Mouse (Mus musculus) 416B (cell line): ENCODE measurements around the gene Dtnbp1.
A peak's percentile ranks its signal among the peaks of the same experiment; 100 is the strongest.

Experiments
- DNase-seq: peaks from one replicate; pipeline ENCODE4 v3.0.0; 2011; ENCODE audit warnings: low read depth

Gene Dtnbp1

GRCm38 (mm10) chr13:44948320-44949250 is 53.4 kb downstream of the Dtnbp1 start:
- no peak for DNase-seq

GRCm38 (mm10) chr13:44946880-44947635 is 54.9 kb downstream of the Dtnbp1 start:
- DNase-seq: no peak

- DNase-seq: no peak
These were observed 58.3 kb downstream of the Dtnbp1 start for GRCm38 (mm10) chr13:44943618-44944017.

- no peak for DNase-seq
These were observed 62.5 kb downstream of the Dtnbp1 start for GRCm38 (mm10) chr13:44939326-44940035.

- peak; percentile 60 for DNase-seq
These were observed 64.3 kb downstream of the Dtnbp1 start for GRCm38 (mm10) chr13:44937681-44938080.

- DNase-seq: no peak
These were observed 68.4 kb downstream of the Dtnbp1 start for GRCm38 (mm10) chr13:44933575-44933974.

- DNase-seq: no peak
These were observed 69.4 kb downstream of the Dtnbp1 start for GRCm38 (mm10) chr13:44932307-44933264.

GRCm38 (mm10) chr13:44926311-44926710 is 75.6 kb downstream of the Dtnbp1 start:
- DNase-seq: no peak

- DNase-seq: no peak
These were observed 76.8 kb downstream of the Dtnbp1 start for GRCm38 (mm10) chr13:44925173-44925572.

GRCm38 (mm10) chr13:44924042-44924441 is 77.9 kb downstream of the Dtnbp1 start:
- DNase-seq: no peak

GRCm38 (mm10) chr13:44921721-44922120 is 80.2 kb downstream of the Dtnbp1 start:
- DNase-seq: no peak

- DNase-seq: no peak
These were observed 80.9 kb downstream of the Dtnbp1 start for GRCm38 (mm10) chr13:44921095-44921494.

- DNase-seq: no peak
These were observed 83.7 kb downstream of the Dtnbp1 start for GRCm38 (mm10) chr13:44918269-44918668.

GRCm38 (mm10) chr13:44917202-44917601 is 84.7 kb downstream of the Dtnbp1 start:
- no peak for DNase-seq

- peak; percentile 63 for DNase-seq
These were observed 86.0 kb downstream of the Dtnbp1 start for GRCm38 (mm10) chr13:44915945-44916344.

GRCm38 (mm10) chr13:44915382-44915781 is 86.6 kb downstream of the Dtnbp1 start:
- DNase-seq: peak; percentile 78

GRCm38 (mm10) chr13:44913560-44913959 is 88.4 kb downstream of the Dtnbp1 start:
- no peak for DNase-seq

- no peak for DNase-seq
These were observed 89.1 kb downstream of the Dtnbp1 start for GRCm38 (mm10) chr13:44912851-44913250.

- DNase-seq: no peak
These were observed 93.2 kb downstream of the Dtnbp1 start for GRCm38 (mm10) chr13:44908790-44909189.

- DNase-seq: no peak
These were observed 94.2 kb downstream of the Dtnbp1 start for GRCm38 (mm10) chr13:44907702-44908101.

- DNase-seq: no peak
These were observed 95.8 kb downstream of the Dtnbp1 start for GRCm38 (mm10) chr13:44906141-44906540.
